ENCODE assay signal across 11 mouse cellular contexts in genomic region chr14:7863871-7864505, GRCm38 (mm10). TPM values are rescaled to one million over a fixed set of nuclear protein-coding genes. Genes with fewer than 3 reads are reported as not detected.
A peak's percentile ranks its signal among the peaks of the same experiment; 100 is the strongest.
DNase-seq lines count a peak whose midpoint lies in the region; ATAC-seq and TF ChIP-seq lines count a peak whose summit lies in the region.
"Had no signal": no experiment of that assay in that cellular context is flagged by ENCODE, and none has a peak within 500 bp of the region (broad histone marks: within the 10 kb centered on the region; RNA-seq: fewer than 3 reads in every experiment).

No protein-coding gene starts in this region.

- no peak overlapping the region for H3K4me2 ChIP-seq in lung, embryonic 15.5 days
- no peak overlapping the region; the same call in 1 of the 2 replicates for H3K4me2 ChIP-seq in kidney, embryonic 14.5 days (replicated peaks; ENCODE audit: low read depth, low read length)
- H3K4me2 ChIP-seq in stomach, embryonic 16.5 days (ENCODE audit: low read depth, low read length): no peak overlapping the region

- H3K9ac ChIP-seq in lung, embryonic 15.5 days: no peak overlapping the region
- no peak overlapping the region for H3K9ac ChIP-seq in kidney, embryonic 14.5 days (ENCODE audit: low read depth, low read length)
- H3K9ac ChIP-seq in stomach, embryonic 16.5 days (ENCODE audit: low read length): no peak overlapping the region

- peak; percentile 31; the same call in 1 of the 2 replicates for ATAC-seq in lung, embryonic 15.5 days (ENCODE audit: borderline replicate concordance, extremely low read depth, low FRiP score, low TSS enrichment)
- peak; percentile 78 for ATAC-seq in kidney, embryonic 14.5 days (ENCODE audit: low FRiP score, low TSS enrichment)
- ATAC-seq in stomach, embryonic 16.5 days (ENCODE audit: insufficient read depth, low FRiP score): peak; percentile 71; the same call in 1 of the 2 replicates

- peaks cover 6% of the 10 kb centered on the region for H3K4me1 ChIP-seq in cerebellum, adult 2 months (ENCODE audit: control insufficient read depth, insufficient read depth, low read length)
- peaks cover 6% of the 10 kb centered on the region; the same call in 1 of the 2 replicates for H3K4me1 ChIP-seq in lung, embryonic 15.5 days
- peaks cover 28% of the 10 kb centered on the region for H3K4me1 ChIP-seq in kidney, embryonic 14.5 days (ENCODE audit: control insufficient read depth, insufficient read depth, low read length)
- peaks cover 9% of the 10 kb centered on the region; the same call in 1 of the 2 replicates for H3K4me1 ChIP-seq in stomach, embryonic 16.5 days (ENCODE audit: control insufficient read depth, insufficient read depth, low read length)

- H3K27ac ChIP-seq in cerebellum, adult 2 months (ENCODE audit: insufficient read depth, low read length): no peak overlapping the region
- no peak overlapping the region for H3K27ac ChIP-seq in lung, embryonic 15.5 days
- H3K27ac ChIP-seq in kidney, embryonic 14.5 days (ENCODE audit: low read depth, low read length): peak overlapping the region; percentile 55; the same call in 1 of the 2 replicates
- H3K27ac ChIP-seq in stomach, embryonic 16.5 days (ENCODE audit: low read length): peak overlapping the region; percentile 0; the same call in 1 of the 2 replicates

- H3K27me3 ChIP-seq in cerebellum, adult 2 months (ENCODE audit: control insufficient read depth, insufficient read depth, low read length): no peaks in the 10 kb centered on the region
- H3K27me3 ChIP-seq in lung, embryonic 15.5 days: no peaks in the 10 kb centered on the region
- H3K27me3 ChIP-seq in kidney, embryonic 14.5 days (ENCODE audit: control insufficient read depth, insufficient read depth, low read length): no peaks in the 10 kb centered on the region
- H3K27me3 ChIP-seq in stomach, embryonic 16.5 days (ENCODE audit: control insufficient read depth, insufficient read depth, low read length): no peaks in the 10 kb centered on the region

- H3K36me3 ChIP-seq in lung, embryonic 15.5 days: no peaks in the 10 kb centered on the region
- H3K36me3 ChIP-seq in kidney, embryonic 14.5 days (ENCODE audit: control insufficient read depth, insufficient read depth, low read length): peaks cover 10% of the 10 kb centered on the region
- H3K36me3 ChIP-seq in stomach, embryonic 16.5 days (ENCODE audit: control insufficient read depth, insufficient read depth, low read length): 0 out of 2 replicates have a peak, but pooled peaks cover 4% of the 10 kb centered on the region

- peak; percentile 31 to 32 for DNase-seq in cerebellum, adult 2 months
- no peak for DNase-seq in cerebellum, adult 9-10 months
- DNase-seq in lung, postnatal 4 days: no peak
- no peak for DNase-seq in layer of hippocampus, adult 11-12 months (ENCODE audit: low spot score)
- DNase-seq in thymus, postnatal 10 days (ENCODE audit: low spot score in 2 of 2): no peak
- DNase-seq: adrenal gland, postnatal 36 days; gastrocnemius, postnatal 25 days; lung, postnatal 36 days had no signal

- 40% methylated on average over 9 of the region's 9 CpGs for WGBS in cerebellum, adult 2 months
- WGBS in lung, embryonic 15.5 days: 70% methylated on average over 9 of the region's 9 CpGs
- WGBS in kidney, embryonic 14.5 days: 60% methylated on average over 9 of the region's 9 CpGs
- 46% methylated on average over 9 of the region's 9 CpGs for WGBS in stomach, embryonic 16.5 days

- no peaks in the 10 kb centered on the region for H3K9me3 ChIP-seq in lung, embryonic 15.5 days
- no peaks in the 10 kb centered on the region for H3K9me3 ChIP-seq in kidney, embryonic 14.5 days (ENCODE audit: control insufficient read depth, low read length)
- H3K9me3 ChIP-seq in stomach, embryonic 16.5 days (replicated peaks; ENCODE audit: control insufficient read depth, low read length): no peaks in the 10 kb centered on the region

- no peak for TF ChIP-seq CTCF in cerebellum, adult 2 months (IDR thresholded peaks at IDR 0.05; ENCODE audit: borderline replicate concordance, insufficient read depth, low read depth, low read length)

- H3K4me3 ChIP-seq in cerebellum, adult 2 months (replicated peaks; ENCODE audit: insufficient read depth, low read depth, low read length): no peak overlapping the region
- H3K4me3 ChIP-seq in lung, embryonic 15.5 days: no peak overlapping the region
- no peak overlapping the region for H3K4me3 ChIP-seq in kidney, embryonic 14.5 days (ENCODE audit: low read length)
- H3K4me3 ChIP-seq in stomach, embryonic 16.5 days (replicated peaks; ENCODE audit: low read length): no peak overlapping the region

- no peak for TF ChIP-seq POLR2A in cerebellum, adult 2 months (IDR thresholded peaks at IDR 0.05; ENCODE audit: borderline replicate concordance, insufficient read depth, low read length)

RNA-seq across cellular contexts. Expression of gene Flnb, which starts 46.2 kb away (rescaled TPM):
- 32.7 and 33.0 TPM in 2 replicates for polyA plus RNA-seq in cerebellum, adult 2 months (2012; rRNA removed)
- polyA plus RNA-seq in lung, embryonic 15.5 days (2015; fragmentation: Nextera tagmentation; extraction: Ambion mirVana): 13.8 and 14.8 TPM in 2 replicates
- 12.7 and 25.7 TPM in 2 replicates for polyA plus RNA-seq in kidney, embryonic 14.5 days (2014; fragmentation: Nextera tagmentation; extraction: Ambion mirVana)
- polyA plus RNA-seq in stomach, embryonic 16.5 days (2015; fragmentation: Nextera tagmentation; extraction: Ambion mirVana): 25.8 and 26.9 TPM in 2 replicates

Comparison
In these comparisons a context has a peak if more than half of its experiments do, and no peak if none do; other contexts are left out.
1. DNase-seq: peak in cerebellum, adult 2 months (2 of 2); none in cerebellum, adult 9-10 months (single experiment), lung, postnatal 4 days (0 of 2), layer of hippocampus, adult 11-12 months (single experiment) and thymus, postnatal 10 days (0 of 2).
2. H3K27ac ChIP-seq: peak in kidney, embryonic 14.5 days (single experiment) and stomach, embryonic 16.5 days (single experiment); none in cerebellum, adult 2 months (single experiment) and lung, embryonic 15.5 days (single experiment).
3. Peak in every context shown above with its lines, with median percentiles within 50 percentile points of each other: ATAC-seq.